In genomic region chr17:48466769-48467394, GRCm38 (mm10) we compare ENCODE assay signal across 8 mouse cellular contexts. TPM values are rescaled to one million over a fixed set of nuclear protein-coding genes. Genes with fewer than 3 reads are reported as not detected.
DNase-seq lines count a peak whose midpoint lies in the region; ATAC-seq and TF ChIP-seq lines count a peak whose summit lies in the region.

No protein-coding gene starts in this region.

- no peak for DNase-seq in gastrocnemius, adult 2 months
- no peak for DNase-seq in gastrocnemius, adult 18-20 months (ENCODE audit: low spot score)
- no peak for DNase-seq in embryonic facial prominence, embryonic 11.5 days (ENCODE audit: low spot score)
- DNase-seq in left cerebral cortex, postnatal 10 days (ENCODE audit: extremely low spot score in 1 of 2, low spot score in 2 of 2) = no peak
- DNase-seq in left cerebral cortex, adult 9 months (ENCODE audit: low spot score in 2 of 2) = no peak
- no peak for DNase-seq in adrenal gland, postnatal 10 days

- no peak overlapping the region for H3K9ac ChIP-seq in embryonic facial prominence, embryonic 11.5 days (replicated peaks; ENCODE audit: low read length)
- H3K9ac ChIP-seq in intestine, embryonic 15.5 days = no peak overlapping the region
- H3K9ac ChIP-seq in midbrain, embryonic 13.5 days (replicated peaks) = 0 out of 2 replicates have a peak overlapping the region, but pooled peaks have one; percentile 28

- H3K4me1 ChIP-seq in embryonic facial prominence, embryonic 11.5 days (ENCODE audit: control insufficient read depth, insufficient read depth, low read length) = peaks cover 3% of the 10 kb centered on the region; the same call in 1 of the 2 replicates
- H3K4me1 ChIP-seq in intestine, embryonic 15.5 days (replicated peaks) = peaks cover 6% of the 10 kb centered on the region; the same call in 1 of the 2 replicates
- H3K4me1 ChIP-seq in midbrain, embryonic 13.5 days (replicated peaks) = no peaks in the 10 kb centered on the region; the same call in 1 of the 2 replicates

- 37% methylated on average over 22 of the region's 22 CpGs for WGBS in embryonic facial prominence, embryonic 11.5 days
- 38% methylated on average over 22 of the region's 22 CpGs for WGBS in intestine, embryonic 15.5 days
- WGBS in midbrain, embryonic 13.5 days = 43% methylated on average over 22 of the region's 22 CpGs

- H3K4me3 ChIP-seq in gastrocnemius, adult 2 months = peak overlapping the region; percentile 28
- peak overlapping the region; percentile 3; the same call in 1 of the 2 replicates for H3K4me3 ChIP-seq in embryonic facial prominence, embryonic 11.5 days (ENCODE audit: low read depth, low read length)
- 0 out of 2 replicates have a peak overlapping the region, but pooled peaks have one; percentile 6 for H3K4me3 ChIP-seq in intestine, embryonic 15.5 days (replicated peaks)
- H3K4me3 ChIP-seq in midbrain, embryonic 13.5 days (replicated peaks) = peak overlapping the region; percentile 25

- intact Hi-C loops in gastrocnemius, adult 2 months (cut with DNase I) = loop anchor here (2.0 kb wide), 1 partner anchor 136 kb away; no protein-coding TSS in a partner anchor
- intact Hi-C loops in left cerebral cortex, postnatal 10 days (cut with DNase I) = loop anchor here (5.0 kb wide), 2 partner anchors 135 to 465 kb away; partner anchors contain the start of gene Lrfn2

- peaks cover 3% of the 10 kb centered on the region; the same call in 1 of the 2 replicates for H3K27me3 ChIP-seq in embryonic facial prominence, embryonic 11.5 days (ENCODE audit: control insufficient read depth, insufficient read depth, low read length)
- H3K27me3 ChIP-seq in intestine, embryonic 15.5 days (replicated peaks) = peaks cover 5% of the 10 kb centered on the region; the same call in 1 of the 2 replicates
- H3K27me3 ChIP-seq in midbrain, embryonic 13.5 days = peaks cover 8% of the 10 kb centered on the region

- H3K9me3 ChIP-seq in embryonic facial prominence, embryonic 11.5 days (replicated peaks; ENCODE audit: control insufficient read depth, low read length) = no peaks in the 10 kb centered on the region
- no peaks in the 10 kb centered on the region for H3K9me3 ChIP-seq in intestine, embryonic 15.5 days
- H3K9me3 ChIP-seq in midbrain, embryonic 13.5 days = no peaks in the 10 kb centered on the region

- H3K27ac ChIP-seq in gastrocnemius, adult 2 months = no peak overlapping the region
- no peak overlapping the region for H3K27ac ChIP-seq in embryonic facial prominence, embryonic 11.5 days (replicated peaks; ENCODE audit: low read depth, low read length)
- peak overlapping the region; percentile 60 for H3K27ac ChIP-seq in intestine, embryonic 15.5 days
- H3K27ac ChIP-seq in midbrain, embryonic 13.5 days = no peak overlapping the region

- H3K36me3 ChIP-seq in embryonic facial prominence, embryonic 11.5 days (replicated peaks; ENCODE audit: control insufficient read depth, insufficient read depth, low read depth, low read length) = no peaks in the 10 kb centered on the region
- peaks cover 2% of the 10 kb centered on the region; the same call in 1 of the 2 replicates for H3K36me3 ChIP-seq in intestine, embryonic 15.5 days
- H3K36me3 ChIP-seq in midbrain, embryonic 13.5 days = no peaks in the 10 kb centered on the region

- peak overlapping the region; percentile 16 for H3K4me2 ChIP-seq in embryonic facial prominence, embryonic 11.5 days (ENCODE audit: low read depth, low read length)
- H3K4me2 ChIP-seq in intestine, embryonic 15.5 days (replicated peaks) = peak overlapping the region; percentile 38
- H3K4me2 ChIP-seq in midbrain, embryonic 13.5 days (replicated peaks) = peak overlapping the region; percentile 44

- 0 out of 2 replicates have a peak, but pooled peaks have one; percentile 27 for ATAC-seq in embryonic facial prominence, embryonic 11.5 days (replicated peaks; ENCODE audit: insufficient number of reproducible peaks, low FRiP score, low TSS enrichment, low read depth)
- ATAC-seq in intestine, embryonic 15.5 days = peak; percentile 77
- ATAC-seq in midbrain, embryonic 13.5 days = peak; percentile 71

- TF ChIP-seq CTCF in gastrocnemius, adult 2 months (IDR thresholded peaks at IDR 0.05) = no peak

RNA-seq across cellular contexts. Expression of gene Unc5cl, which starts 12.2 kb away (rescaled TPM):
- total RNA-seq in gastrocnemius, adult 2 months (2021) = not detected
- total RNA-seq in gastrocnemius, adult 18-20 months (2021) = not detected
- polyA plus RNA-seq in embryonic facial prominence, embryonic 11.5 days (2014; fragmentation: Nextera tagmentation; extraction: Ambion mirVana) = 0.26 and 0.34 TPM in 2 replicates
- 36.3 and 38.9 TPM in 2 replicates for polyA plus RNA-seq in intestine, embryonic 15.5 days (2015; fragmentation: Nextera tagmentation; extraction: Ambion mirVana)
- polyA plus RNA-seq in midbrain, embryonic 13.5 days (2015; fragmentation: Nextera tagmentation; extraction: Ambion mirVana) = 0.23 TPM in 2 replicates
- total RNA-seq in left cerebral cortex, postnatal 10 days (2021) = under 1 TPM; 0.15 to 0.26 TPM
- under 1 TPM in 1 of 2 experiments, not detected in 1; 0.21 TPM for total RNA-seq in adrenal gland, postnatal 10 days (2021)

RNA-seq across cellular contexts. Expression of gene Tspo2, which starts 15.6 kb away (rescaled TPM):
- total RNA-seq in gastrocnemius, adult 2 months (2021) = not detected
- not detected for total RNA-seq in gastrocnemius, adult 18-20 months (2021)
- 0.28 and 0.52 TPM in 2 replicates for polyA plus RNA-seq in embryonic facial prominence, embryonic 11.5 days (2014; fragmentation: Nextera tagmentation; extraction: Ambion mirVana)
- polyA plus RNA-seq in intestine, embryonic 15.5 days (2015; fragmentation: Nextera tagmentation; extraction: Ambion mirVana) = 3.5 and 4.4 TPM in 2 replicates
- polyA plus RNA-seq in midbrain, embryonic 13.5 days (2015; fragmentation: Nextera tagmentation; extraction: Ambion mirVana) = 3.2 and 3.5 TPM in 2 replicates
- not detected for total RNA-seq in left cerebral cortex, postnatal 10 days (2021)
- 1 to 10 TPM; 1.5 to 2.1 TPM for total RNA-seq in adrenal gland, postnatal 10 days (2021)

RNA-seq across cellular contexts. Expression of gene Apobec2, which starts 34.2 kb away (rescaled TPM):
- 100 to 1,000 TPM; 439 to 602 TPM for total RNA-seq in gastrocnemius, adult 2 months (2021)
- 100 to 1,000 TPM; 411 to 558 TPM for total RNA-seq in gastrocnemius, adult 18-20 months (2021)
- polyA plus RNA-seq in embryonic facial prominence, embryonic 11.5 days (2014; fragmentation: Nextera tagmentation; extraction: Ambion mirVana) = 1.2 and 2.0 TPM in 2 replicates
- polyA plus RNA-seq in intestine, embryonic 15.5 days (2015; fragmentation: Nextera tagmentation; extraction: Ambion mirVana) = 3.8 and 4.1 TPM in 2 replicates
- 0.46 and 0.58 TPM in 2 replicates for polyA plus RNA-seq in midbrain, embryonic 13.5 days (2015; fragmentation: Nextera tagmentation; extraction: Ambion mirVana)
- under 1 TPM; 0.24 TPM for total RNA-seq in left cerebral cortex, postnatal 10 days (2021)
- 10 to 100 TPM; 15.9 to 51.1 TPM for total RNA-seq in adrenal gland, postnatal 10 days (2021)

RNA-seq across cellular contexts. Expression of gene Oard1, which starts 57.1 kb away (rescaled TPM):
- 10 to 100 TPM; 11.1 to 12.4 TPM for total RNA-seq in gastrocnemius, adult 2 months (2021)
- total RNA-seq in gastrocnemius, adult 18-20 months (2021) = 10 to 100 TPM; 12.3 to 17.4 TPM
- polyA plus RNA-seq in embryonic facial prominence, embryonic 11.5 days (2014; fragmentation: Nextera tagmentation; extraction: Ambion mirVana) = 76.5 and 79.7 TPM in 2 replicates
- polyA plus RNA-seq in intestine, embryonic 15.5 days (2015; fragmentation: Nextera tagmentation; extraction: Ambion mirVana) = 72.8 and 73.2 TPM in 2 replicates
- polyA plus RNA-seq in midbrain, embryonic 13.5 days (2015; fragmentation: Nextera tagmentation; extraction: Ambion mirVana) = 65.6 and 67.0 TPM in 2 replicates
- total RNA-seq in left cerebral cortex, postnatal 10 days (2021) = 10 to 100 TPM; 10.7 to 10.9 TPM
- total RNA-seq in adrenal gland, postnatal 10 days (2021) = 10 to 100 TPM; 19.1 to 22.8 TPM

RNA-seq across cellular contexts. Expression of gene Nfya, which starts 57.2 kb away (rescaled TPM):
- total RNA-seq in gastrocnemius, adult 2 months (2021) = 1 to 10 TPM; 6.1 to 9.4 TPM
- 1 to 10 TPM; 5.4 to 7.3 TPM for total RNA-seq in gastrocnemius, adult 18-20 months (2021)
- polyA plus RNA-seq in embryonic facial prominence, embryonic 11.5 days (2014; fragmentation: Nextera tagmentation; extraction: Ambion mirVana) = 23.0 and 26.5 TPM in 2 replicates
- 11.2 and 12.5 TPM in 2 replicates for polyA plus RNA-seq in intestine, embryonic 15.5 days (2015; fragmentation: Nextera tagmentation; extraction: Ambion mirVana)
- 14.2 and 15.9 TPM in 2 replicates for polyA plus RNA-seq in midbrain, embryonic 13.5 days (2015; fragmentation: Nextera tagmentation; extraction: Ambion mirVana)
- total RNA-seq in left cerebral cortex, postnatal 10 days (2021) = 10 to 100 TPM; 33.3 to 34.3 TPM
- total RNA-seq in adrenal gland, postnatal 10 days (2021) = 10 to 100 TPM; 31.0 to 31.3 TPM

Comparison
In these comparisons a context has a peak if more than half of its experiments do, and no peak if none do; other contexts are left out.
1. ATAC-seq: peak in every context shown above with its lines; median percentile 77 in intestine, embryonic 15.5 days; 71 in midbrain, embryonic 13.5 days; 27 in embryonic facial prominence, embryonic 11.5 days.
2. RNA of gene Apobec2, which starts 34.2 kb away (total RNA-seq): 439 to 602 TPM in gastrocnemius, adult 2 months, 411 to 558 TPM in gastrocnemius, adult 18-20 months and 15.9 to 51.1 TPM in adrenal gland, postnatal 10 days; 0.24 TPM in left cerebral cortex, postnatal 10 days; every median in the first group is over 10 times any median in the second.
3. Peak in every context shown above with its lines, with median percentiles within 50 percentile points of each other: H3K4me3 ChIP-seq and H3K4me2 ChIP-seq.